Mouse (Mus musculus): Measurements from ENCODE around the gene Sox6.

Gene Sox6

DNA sequence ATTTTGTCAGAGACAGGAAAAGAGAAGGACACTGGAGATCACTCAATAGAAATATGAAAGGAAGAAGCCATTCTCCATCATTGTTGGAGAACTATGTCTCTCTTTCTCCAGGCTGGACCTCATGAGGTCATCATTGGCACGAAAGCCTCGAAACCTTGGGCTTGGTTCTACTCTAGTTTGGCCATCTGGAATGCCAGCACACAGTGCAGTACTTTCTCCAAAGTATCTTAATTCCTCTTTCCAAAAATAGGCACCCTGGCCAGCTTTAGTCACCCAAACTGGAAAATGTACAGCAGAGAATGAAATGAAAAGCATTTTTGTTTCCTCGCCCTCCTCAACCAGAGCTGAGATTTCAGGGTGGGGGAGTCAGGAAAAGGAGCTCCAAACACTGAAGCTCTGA, 213.3 kb downstream of the Sox6 start:
- no peak for DNase-seq

- no peak for DNase-seq
Measured at GRCm38 (mm10) chr7:115824621-115825256, 213.9 kb downstream of the Sox6 start.

DNA sequence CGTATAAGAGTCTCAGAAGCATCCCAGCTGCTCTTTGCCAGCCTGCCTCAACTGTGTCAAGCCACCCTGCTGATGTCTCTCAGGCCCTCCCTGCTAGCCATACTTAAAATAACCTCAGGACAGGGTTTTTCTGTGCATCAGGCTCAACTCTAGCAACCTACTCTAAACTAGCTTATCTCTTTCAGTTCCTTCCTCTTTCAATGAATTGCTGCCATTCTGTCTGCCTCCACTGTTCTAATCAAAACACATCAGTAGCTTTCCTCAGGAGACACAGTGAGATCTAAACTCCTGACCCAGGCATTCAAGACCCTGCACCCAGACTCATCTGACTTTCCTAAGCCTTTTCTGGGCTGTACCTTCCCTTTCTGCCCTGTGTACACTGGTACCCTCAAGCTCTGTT, 219.5 kb downstream of the Sox6 start:
- DNase-seq = no peak

- DNase-seq = no peak
Measured at GRCm38 (mm10) chr7:115803256-115803655, 235.3 kb downstream of the Sox6 start.

DNA sequence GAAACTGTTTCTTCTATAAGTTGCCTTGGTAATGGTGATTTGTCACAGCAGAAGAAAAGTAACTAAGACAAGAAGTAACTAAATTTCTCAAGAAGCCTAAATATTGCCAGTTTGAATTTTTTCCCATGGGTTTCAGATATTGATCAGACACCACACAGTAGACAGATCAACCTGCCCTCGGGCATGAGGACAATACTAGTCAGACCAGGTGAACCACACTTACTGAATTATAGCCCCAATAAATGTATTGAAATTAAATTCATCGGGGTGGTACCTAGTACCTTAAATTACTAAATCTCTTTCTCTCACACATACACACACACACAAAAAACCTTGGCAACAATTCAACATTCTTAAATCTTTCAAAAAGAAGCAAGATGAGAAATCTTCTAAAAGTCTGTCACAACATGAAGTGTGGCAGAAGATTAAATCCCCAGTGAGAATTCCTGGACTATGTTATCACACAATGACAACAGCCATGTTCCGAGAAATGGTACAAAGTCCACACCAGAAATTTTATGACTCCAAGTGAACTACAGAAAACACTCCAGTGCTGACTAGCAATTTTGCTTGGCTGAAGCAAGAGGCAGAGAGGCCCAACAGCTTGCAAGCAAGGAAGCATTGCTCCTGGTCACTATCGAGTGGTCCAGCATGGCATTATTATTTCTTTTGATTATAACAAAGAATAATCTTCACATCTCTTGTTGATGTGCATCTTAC, 244.3 kb downstream of the Sox6 start:
- DNase-seq = no peak

DNA sequence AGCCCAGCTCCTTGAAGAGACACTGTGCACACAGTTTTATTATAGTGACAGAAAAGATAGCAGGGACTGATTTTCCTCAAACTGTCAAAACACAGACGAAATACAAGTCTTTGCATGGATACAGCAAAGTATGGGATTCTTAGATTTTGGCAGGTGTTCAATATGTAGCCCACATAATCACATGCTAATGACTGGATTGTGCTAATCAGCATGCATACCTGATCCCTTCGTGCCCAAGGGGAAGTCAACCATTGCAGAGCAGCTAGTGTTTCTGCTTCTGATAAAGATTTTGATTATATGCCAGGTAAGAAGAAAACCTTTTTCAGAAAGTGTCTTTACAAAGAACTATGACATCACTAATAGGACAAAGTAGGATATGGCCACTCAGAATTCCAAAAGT, 245.8 kb downstream of the Sox6 start:
- no peak for DNase-seq

DNA sequence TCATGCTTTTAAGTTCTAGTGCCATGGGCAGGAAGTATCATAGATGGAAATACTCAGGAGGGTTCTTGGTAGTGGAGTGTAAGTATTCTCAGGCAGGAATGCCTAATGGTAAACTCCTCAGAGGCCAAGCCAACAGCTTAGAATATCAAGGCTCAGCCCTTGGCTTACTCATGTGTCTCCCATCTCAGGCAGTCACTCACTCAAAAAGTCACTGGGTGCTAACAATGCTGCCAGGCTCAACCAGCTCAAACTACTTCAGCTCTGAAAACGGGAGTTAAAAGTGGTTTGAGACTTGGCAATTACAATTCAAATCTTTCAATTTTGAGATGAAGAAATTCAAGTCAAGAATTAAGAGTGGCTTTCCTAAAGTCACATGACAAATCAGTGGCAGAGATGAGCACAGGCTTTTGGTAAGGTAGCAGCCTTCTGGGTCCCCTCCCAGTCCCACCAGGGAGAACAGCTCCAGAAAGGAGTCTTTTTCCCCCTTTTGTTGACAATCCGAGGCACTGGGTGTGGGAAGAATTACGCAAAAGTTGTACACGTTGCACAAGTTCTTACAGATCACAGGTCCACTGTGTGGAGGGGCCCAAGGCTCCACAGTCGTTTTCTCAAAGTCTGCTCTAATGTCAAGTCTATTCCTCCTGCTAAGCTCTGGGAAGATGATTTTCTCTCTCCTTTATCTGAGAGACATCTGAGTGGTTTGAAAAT, 249.3 kb downstream of the Sox6 start:
- DNase-seq = no peak

GRCm38 (mm10) chr7:115783982-115784917, 254.3 kb downstream of the Sox6 start:
- DNase-seq = no peak

- no peak for DNase-seq
Measured at GRCm38 (mm10) chr7:115780148-115780547, 258.4 kb downstream of the Sox6 start.

DNA sequence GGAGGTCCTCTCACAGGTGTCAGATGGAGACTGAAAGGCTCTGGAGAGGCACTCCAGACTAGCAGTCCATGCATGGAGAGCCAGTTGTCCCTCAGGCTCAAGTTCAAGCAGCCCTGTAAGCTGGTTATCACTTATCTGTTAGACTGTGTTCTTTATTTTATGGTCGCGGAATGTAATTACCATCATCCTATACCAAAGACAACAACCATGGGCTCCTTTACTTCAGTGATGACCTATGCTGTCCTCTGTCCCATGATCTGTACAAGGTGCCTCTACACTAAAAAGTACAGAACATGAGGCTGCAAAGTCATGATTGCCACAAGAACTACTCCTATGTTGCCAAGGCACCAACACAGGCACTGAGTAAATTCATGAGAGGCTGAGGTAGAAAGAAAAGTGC, 259.1 kb downstream of the Sox6 start:
- no peak for DNase-seq

DNA sequence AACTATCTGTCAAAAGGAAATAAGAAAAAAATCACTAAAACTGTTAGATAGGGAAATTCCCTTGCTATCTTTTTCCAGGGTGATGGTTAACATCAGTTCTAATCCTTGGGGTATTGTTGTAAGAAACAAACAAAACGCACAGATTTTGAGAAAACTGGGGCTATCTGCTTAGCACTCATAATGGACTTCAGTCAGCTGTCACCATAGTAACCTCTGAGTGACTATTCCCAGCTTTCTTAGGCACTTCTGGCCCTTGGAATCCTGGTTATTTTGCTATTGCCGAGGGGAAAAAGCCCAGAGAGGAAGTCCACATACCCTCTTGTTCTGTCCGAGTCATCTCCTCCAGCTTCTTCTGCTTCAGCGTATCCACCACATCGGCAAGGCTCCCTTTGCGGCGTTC, 261.9 kb downstream of the Sox6 start:
- DNase-seq = no peak

DNA sequence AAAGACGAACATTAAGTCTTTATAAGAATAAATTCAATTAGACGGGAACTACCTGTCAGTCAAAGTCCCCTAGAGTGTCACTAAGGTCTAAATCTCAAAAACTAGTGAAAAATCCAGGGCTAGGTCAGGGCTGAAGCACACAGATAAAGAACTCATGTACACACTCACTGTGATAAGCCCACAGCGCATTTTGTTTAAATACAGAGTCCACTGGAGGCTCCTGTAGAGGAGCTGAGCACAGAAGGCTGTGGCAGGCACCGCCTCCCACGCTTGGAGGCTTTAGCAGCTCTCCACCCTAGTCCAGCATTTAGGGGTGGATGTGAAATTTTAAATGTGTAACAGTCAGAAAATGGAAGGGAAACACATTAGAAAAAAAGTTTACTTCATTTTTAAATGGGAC, 262.3 kb downstream of the Sox6 start:
- no peak for DNase-seq

GRCm38 (mm10) chr7:115766316-115766715, 272.3 kb downstream of the Sox6 start:
- no peak for DNase-seq

GRCm38 (mm10) chr7:115763851-115764250, 274.7 kb downstream of the Sox6 start:
- no peak for DNase-seq

DNA sequence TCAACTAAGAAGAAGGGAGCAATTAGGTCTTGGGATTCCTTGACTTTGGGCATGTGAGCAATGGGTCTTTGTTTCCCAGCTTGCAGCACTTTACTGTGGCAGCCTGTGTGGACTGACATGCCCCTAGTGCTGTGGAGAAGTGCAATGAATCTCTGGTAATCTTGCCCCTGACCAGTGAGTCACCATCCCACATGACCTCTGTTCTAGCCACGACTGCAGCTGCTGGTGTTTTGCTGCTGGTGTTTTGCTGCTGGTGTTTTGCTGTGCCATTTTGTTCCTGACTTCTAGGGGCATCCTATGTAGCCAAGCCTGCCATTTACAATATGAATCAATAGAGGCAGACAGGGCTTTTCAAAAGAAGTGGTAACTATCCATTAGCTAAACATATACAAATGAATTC, 280.4 kb downstream of the Sox6 start:
- DNase-seq = no peak

DNA sequence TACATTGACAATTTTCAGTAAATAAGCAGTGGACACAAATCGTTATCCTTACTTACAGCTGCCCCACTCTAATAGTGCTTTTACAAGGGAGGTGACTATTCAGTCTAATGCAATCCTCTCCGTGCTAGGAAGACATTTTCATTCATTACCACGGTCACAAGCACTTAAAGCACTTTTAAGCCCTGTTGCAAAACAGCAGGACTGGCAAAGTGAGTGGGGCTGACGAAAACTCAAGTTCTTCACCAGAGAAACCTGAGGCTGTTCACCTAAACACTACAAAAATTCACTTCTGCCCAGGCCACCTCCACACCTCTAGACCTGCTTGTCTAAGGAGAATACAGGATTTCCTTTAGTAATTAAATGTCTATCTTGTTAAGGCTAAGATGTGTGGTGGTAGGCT, 283.3 kb downstream of the Sox6 start:
- DNase-seq = no peak

GRCm38 (mm10) chr7:115754216-115754615, 284.4 kb downstream of the Sox6 start:
- no peak for DNase-seq

- DNase-seq = peak; percentile 17
Measured at GRCm38 (mm10) chr7:115752121-115752634, 286.4 kb downstream of the Sox6 start.

DNA sequence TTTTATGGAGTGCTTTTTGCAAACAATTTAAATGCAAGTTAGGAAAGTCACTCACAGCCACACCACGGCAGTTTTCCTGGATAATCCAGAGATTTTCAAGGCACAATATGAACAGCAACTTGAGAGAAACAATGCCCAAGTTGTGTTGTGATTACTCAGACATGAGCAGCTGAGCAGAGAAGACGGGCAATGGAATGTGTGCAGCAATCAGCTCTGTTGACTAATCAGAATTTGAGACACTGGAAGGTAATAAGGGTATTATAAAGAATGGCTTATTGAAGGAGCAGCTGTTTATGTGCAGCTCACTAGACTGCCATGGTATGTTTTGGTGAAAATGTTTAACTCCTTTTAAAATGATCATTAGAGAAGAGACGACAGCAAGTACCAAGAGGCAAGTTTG, 287.5 kb downstream of the Sox6 start:
- no peak for DNase-seq

- DNase-seq = no peak
Measured at GRCm38 (mm10) chr7:115750275-115750825, 288.2 kb downstream of the Sox6 start.

- DNase-seq = no peak
Measured at GRCm38 (mm10) chr7:115747541-115747940, 291.1 kb downstream of the Sox6 start.

- DNase-seq = no peak
Measured at GRCm38 (mm10) chr7:115745672-115746253, 292.8 kb downstream of the Sox6 start.

Data from right cerebral cortex, postnatal 4 days (tissue).